Mouse (Mus musculus) adrenal gland, adult (tissue): Measurements from ENCODE around the gene Ifitm3.
"Not testable (repeated sequence)": the region's sequence is repeated elsewhere in the genome, so short reads cannot be mapped to it uniquely, and the experiment has no call there.

Experiments
- DNase-seq, 2 experiments: peaks; one replicate each; pipeline ENCODE4 v3.0.0; 2022 to 2023; ENCODE audit warnings: low spot score in 1 of 2; ENCODE audit not compliant: inconsistent age in 2 of 2

Ifitm3 gene

GRCm38 (mm10) chr7:141003248-141004010, 7.1 kb downstream of the Ifitm3 start:
- no peak for DNase-seq

GRCm38 (mm10) chr7:141000881-141001708, 9.5 kb downstream of the Ifitm3 start:
- no peak for DNase-seq

GRCm38 (mm10) chr7:140998853-140999700, 11.5 kb downstream of the Ifitm3 start:
- DNase-seq, result no peak

GRCm38 (mm10) chr7:140997817-140998216, 12.8 kb downstream of the Ifitm3 start:
- no peak for DNase-seq

GRCm38 (mm10) chr7:140991117-140991689, 19.4 kb downstream of the Ifitm3 start:
- no peak for DNase-seq

- DNase-seq, result no peak
Observed at GRCm38 (mm10) chr7:140990622-140991021, 19.9 kb downstream of the Ifitm3 start.

GRCm38 (mm10) chr7:140990185-140990584, 20.4 kb downstream of the Ifitm3 start:
- DNase-seq, result no peak

GRCm38 (mm10) chr7:140989022-140989421, 21.5 kb downstream of the Ifitm3 start:
- no peak for DNase-seq

- DNase-seq, result no peak
Observed at GRCm38 (mm10) chr7:140987182-140988138, 23.1 kb downstream of the Ifitm3 start.

- no peak for DNase-seq
Observed at GRCm38 (mm10) chr7:140982971-140983370, 27.6 kb downstream of the Ifitm3 start.

- no peak for DNase-seq
Observed at GRCm38 (mm10) chr7:140981704-140982103, 28.9 kb downstream of the Ifitm3 start.

GRCm38 (mm10) chr7:140976720-140977119, 33.9 kb downstream of the Ifitm3 start:
- not testable (repeated sequence) for DNase-seq

GRCm38 (mm10) chr7:140975465-140975864, 35.1 kb downstream of the Ifitm3 start:
- no peak for DNase-seq

GRCm38 (mm10) chr7:140974940-140975339, 35.6 kb downstream of the Ifitm3 start:
- DNase-seq, result no peak

- DNase-seq, result peak in 1 of 2 experiments; percentile 52
Observed at GRCm38 (mm10) chr7:140973396-140974165, 37.0 kb downstream of the Ifitm3 start.

- DNase-seq, result no peak
Observed at GRCm38 (mm10) chr7:140971479-140972171, 38.9 kb downstream of the Ifitm3 start.

- no peak for DNase-seq
Observed at GRCm38 (mm10) chr7:140970931-140971330, 39.6 kb downstream of the Ifitm3 start.

GRCm38 (mm10) chr7:140968710-140969109, 41.9 kb downstream of the Ifitm3 start:
- not testable (repeated sequence) for DNase-seq
